Mouse (Mus musculus) liver, adult 2 months (tissue): ENCODE results near the gene Olfr56. TPM values are rescaled to one million over a fixed set of nuclear protein-coding genes. Genes with fewer than 3 reads are reported as not detected.

ENCODE experiments used
- DNase-seq: peaks from one replicate; pipeline ENCODE4 v3.0.0-alpha.2; 2011; ENCODE audit warnings: low read depth, low spot score; ENCODE audit errors: extremely low read depth
- H3K27ac ChIP-seq: fragments of 200-500 bp; replicated peaks from 2 replicates; pipeline ENCODE4 v1.5.1; 2012; ENCODE audit warnings: low read depth, mild to moderate bottlenecking, control low read depth, inconsistent platforms, low read length; ENCODE audit not compliant: insufficient read depth
- H3K27me3 ChIP-seq: fragments of 200-500 bp; 2 replicates; pipeline ENCODE4 v1.6.1; 2012; ENCODE audit warnings: mild to moderate bottlenecking, moderate library complexity, low read length, inconsistent platforms; ENCODE audit not compliant: control insufficient read depth, insufficient read depth
- H3K36me3 ChIP-seq: fragments of 200-500 bp; 2 replicates; pipeline ENCODE4 v1.6.1; 2012; ENCODE audit warnings: low read length, inconsistent platforms; ENCODE audit not compliant: control insufficient read depth, insufficient read depth
- H3K4me1 ChIP-seq: fragments of 200-500 bp; 2 replicates; pipeline ENCODE4 v1.6.1; 2011; ENCODE audit warnings: low read length; ENCODE audit not compliant: control insufficient read depth, insufficient read depth
- H3K4me3 ChIP-seq: fragments of 200-500 bp; 2 replicates; pipeline ENCODE4 v1.5.1; 2011; ENCODE audit warnings: low read depth, mild to moderate bottlenecking, control low read depth, low read length, moderate library complexity; ENCODE audit not compliant: insufficient read depth
- H3K79me2 ChIP-seq: fragments of 200-500 bp; 2 replicates; pipeline ENCODE4 v1.6.1; 2012; ENCODE audit warnings: inconsistent platforms, mild to moderate bottlenecking, low read length, moderate library complexity; ENCODE audit not compliant: control insufficient read depth, insufficient read depth
- H3K9ac ChIP-seq: fragments of 200-500 bp; 2 replicates; pipeline ENCODE4 v1.6.1; 2012; ENCODE audit warnings: low read depth, mild to moderate bottlenecking, control low read depth, inconsistent platforms, low read length
- CTCF ChIP-seq: fragments of 200-500 bp; IDR thresholded peaks from 2 replicates; pipeline ENCODE4 v1.5.1; 2011; ENCODE audit warnings: low read depth, low read length, control low read depth
- POLR2A ChIP-seq: fragments of 200-500 bp; IDR thresholded peaks from 2 replicates; pipeline ENCODE4 v1.6.1; 2011; ENCODE audit warnings: low read length, control low read depth; ENCODE audit not compliant: insufficient read depth; ENCODE audit errors: extremely low read depth
- WGBS: fragments of 180-500 bp; shearing (Covaris S2); methylation state at CpG from one replicate; pipeline ENCODE4 v1.1.7; 2018; 5-methylcytosine and 5-hydroxymethylcytosine counted together
- polyA plus RNA-seq: library from polyadenylated mRNA; depleted of rRNA; stranded (reverse); fragments of >200 nt; gene quantifications from 2 replicates; pipeline ENCODE4 v1.2.3, GENCODE M21; 2012
- total RNA-seq: library from RNA; depleted of rRNA; stranded (reverse); fragments of >200 nt; gene quantifications from 2 replicates; pipeline ENCODE4 v1.2.3, GENCODE M21; 2014

Gene Olfr56
- total and polyA plus RNA-seq, 2 experiments, result 0.28 TPM; not detected in 1

GRCm38 (mm10) chr11:49103047-49103693 lies 124.5 kb downstream of the Olfr56 start:
- TF ChIP-seq POLR2A (no peak), CTCF (peak; percentile 73)
- Histone ChIP-seq H3K4me3 (no peak overlapping the region), H3K4me1 (peaks cover 5% of the 10 kb centered on the region; the same call in 1 of the 2 replicates), H3K79me2 (no peaks in the 10 kb centered on the region), H3K9ac (0 out of 2 replicates have a peak overlapping the region, but pooled peaks have one; percentile 35), H3K36me3 (no peaks in the 10 kb centered on the region), H3K27ac (no peak overlapping the region), H3K27me3 (no peaks in the 10 kb centered on the region)
- DNase-seq, result peak; percentile 68
- WGBS, result 9% methylated on average over 8 of the region's 8 CpGs

DNA sequence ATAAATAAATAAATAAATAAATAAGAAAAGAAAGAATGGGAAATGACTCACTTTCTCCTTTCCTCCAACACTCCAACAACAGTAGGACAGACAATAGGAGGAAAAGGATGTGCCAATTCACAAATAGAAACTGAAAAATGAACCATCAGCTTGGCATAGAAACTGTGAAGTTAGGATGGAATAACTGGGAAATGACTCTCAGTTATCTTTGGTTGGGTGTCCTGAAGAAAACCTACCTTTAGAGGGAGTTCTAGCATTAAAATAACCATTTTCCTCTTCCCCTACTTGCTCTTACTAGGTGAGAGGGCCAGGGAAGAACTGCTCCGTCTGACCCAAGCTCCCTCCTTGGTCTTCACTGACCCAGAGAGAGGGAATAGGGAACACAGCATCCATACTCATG lies 127.1 kb downstream of the Olfr56 start:
- peaks cover 5% of the 10 kb centered on the region; the same call in 1 of the 2 replicates for H3K4me1 ChIP-seq
- no peak overlapping the region for H3K4me3 ChIP-seq
- TF ChIP-seq POLR2A, result no peak
- no peak for TF ChIP-seq CTCF
- no peaks in the 10 kb centered on the region for H3K79me2 ChIP-seq
- no peak overlapping the region for H3K9ac ChIP-seq
- no peak overlapping the region for H3K27ac ChIP-seq
- no peaks in the 10 kb centered on the region for H3K27me3 ChIP-seq
- 81% methylated on average over 1 of the region's 1 CpGs for WGBS
- no peak for DNase-seq
- no peaks in the 10 kb centered on the region for H3K36me3 ChIP-seq

DNA sequence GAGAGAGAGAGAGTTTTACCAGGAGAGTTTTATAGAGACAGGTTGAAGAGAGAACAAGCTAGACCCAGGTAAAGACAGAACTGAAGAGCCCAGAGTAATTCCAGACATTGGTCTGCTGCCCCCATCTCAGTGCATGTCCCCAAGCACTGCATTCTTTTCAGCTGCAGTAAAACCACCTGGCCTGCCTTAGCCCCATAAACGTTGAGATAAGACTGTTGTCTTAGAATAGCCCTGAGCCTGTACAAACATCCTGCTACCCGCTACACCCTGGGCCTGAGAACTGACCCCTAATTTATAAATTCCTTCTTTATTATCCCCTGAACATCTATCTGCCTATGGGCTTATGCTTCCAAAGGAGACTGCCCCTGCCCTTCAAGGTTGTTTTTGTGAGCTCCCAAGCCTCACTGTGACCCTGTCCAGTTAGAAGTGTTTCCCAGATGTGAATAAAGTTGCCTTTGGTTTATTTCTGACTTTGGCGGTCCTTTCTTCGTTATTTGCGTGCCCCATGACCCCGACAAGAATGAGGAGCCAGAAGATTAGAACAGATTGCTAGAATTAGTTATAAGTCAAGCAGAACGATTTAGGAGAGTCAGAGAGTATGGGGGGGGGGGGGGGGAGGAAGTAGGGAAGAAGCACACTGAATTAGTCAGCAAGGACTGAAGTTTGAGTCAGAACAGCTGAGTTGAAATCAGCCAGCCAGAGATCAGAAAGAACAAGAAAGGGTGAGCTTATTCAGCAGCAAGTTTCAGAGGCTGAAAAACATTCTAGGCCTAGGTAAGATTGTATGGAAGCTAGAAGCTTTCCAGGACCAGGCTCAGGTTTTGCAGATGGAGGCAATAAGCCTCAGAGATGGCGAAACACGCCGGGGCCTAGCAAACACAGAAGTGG lies 129.2 kb downstream of the Olfr56 start:
- DNase-seq, result no peak
- Histone ChIP-seq H3K4me3 (no peak overlapping the region), H3K27me3 (no peaks in the 10 kb centered on the region), H3K36me3 (no peaks in the 10 kb centered on the region), H3K79me2 (no peaks in the 10 kb centered on the region), H3K4me1 (peaks cover 3% of the 10 kb centered on the region; the same call in 1 of the 2 replicates), H3K9ac (no peak overlapping the region), H3K27ac (no peak overlapping the region)
- TF ChIP-seq CTCF (no peak), POLR2A (no peak)
- 75% methylated on average over 10 of the region's 10 CpGs for WGBS

DNA sequence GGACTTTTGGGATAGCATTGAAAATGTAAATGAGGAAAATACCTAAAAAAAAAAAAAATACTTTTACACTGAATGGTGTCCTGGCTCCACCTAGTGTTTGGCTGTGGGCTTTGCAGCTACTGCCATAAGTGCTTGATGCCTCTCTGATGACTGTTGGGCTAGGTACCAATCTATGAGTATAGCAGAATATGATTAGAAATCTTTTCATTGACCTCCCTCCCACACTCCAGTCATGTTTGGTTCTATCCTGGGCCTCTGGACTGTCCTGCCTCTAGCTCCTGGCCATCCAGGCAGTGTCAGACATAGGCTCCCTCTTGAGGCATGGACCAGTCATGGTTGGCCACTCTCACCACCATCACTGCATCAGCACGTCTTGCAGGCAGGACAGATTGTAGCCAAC lies 130.1 kb downstream of the Olfr56 start:
- peak; percentile 28 for DNase-seq
- no peaks in the 10 kb centered on the region for H3K4me1 ChIP-seq
- H3K79me2 ChIP-seq, result no peaks in the 10 kb centered on the region
- H3K27me3 ChIP-seq, result no peaks in the 10 kb centered on the region
- no peak overlapping the region for H3K9ac ChIP-seq
- no peak overlapping the region for H3K4me3 ChIP-seq
- TF ChIP-seq POLR2A (no peak), CTCF (peak; percentile 69)
- WGBS, result 42% methylated on average over 1 of the region's 1 CpGs
- H3K27ac ChIP-seq, result no peak overlapping the region
- no peaks in the 10 kb centered on the region for H3K36me3 ChIP-seq

DNA sequence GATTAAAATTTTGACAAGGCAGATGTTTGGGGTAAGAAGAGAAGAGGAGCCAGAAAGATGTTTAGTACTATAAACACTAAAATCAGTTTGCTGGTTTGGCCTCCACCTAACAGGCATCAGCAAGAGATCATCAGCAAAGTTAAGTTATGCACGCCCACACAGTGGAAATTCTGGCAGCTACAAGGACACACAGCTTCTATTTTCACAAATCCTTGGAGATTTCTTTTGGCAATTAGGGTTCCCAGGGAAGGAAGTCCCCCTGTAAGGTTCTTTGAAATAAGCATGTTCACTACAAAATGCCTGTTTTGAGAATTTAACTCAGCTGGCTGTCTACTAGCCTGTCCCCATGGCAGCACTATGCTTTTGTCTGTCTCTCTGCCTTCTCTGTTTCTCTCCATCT lies 132.3 kb downstream of the Olfr56 start:
- Histone ChIP-seq H3K4me3 (no peak overlapping the region), H3K27me3 (no peaks in the 10 kb centered on the region), H3K27ac (no peak overlapping the region), H3K9ac (no peak overlapping the region), H3K79me2 (no peaks in the 10 kb centered on the region), H3K4me1 (no peaks in the 10 kb centered on the region), H3K36me3 (no peaks in the 10 kb centered on the region)
- DNase-seq, result no peak
- 82% methylated on average over 1 of the region's 1 CpGs for WGBS
- no peak for TF ChIP-seq POLR2A
- TF ChIP-seq CTCF, result no peak
